Comparison of ENCODE assay signal across 27 mouse cellular contexts in the genomic region with DNA sequence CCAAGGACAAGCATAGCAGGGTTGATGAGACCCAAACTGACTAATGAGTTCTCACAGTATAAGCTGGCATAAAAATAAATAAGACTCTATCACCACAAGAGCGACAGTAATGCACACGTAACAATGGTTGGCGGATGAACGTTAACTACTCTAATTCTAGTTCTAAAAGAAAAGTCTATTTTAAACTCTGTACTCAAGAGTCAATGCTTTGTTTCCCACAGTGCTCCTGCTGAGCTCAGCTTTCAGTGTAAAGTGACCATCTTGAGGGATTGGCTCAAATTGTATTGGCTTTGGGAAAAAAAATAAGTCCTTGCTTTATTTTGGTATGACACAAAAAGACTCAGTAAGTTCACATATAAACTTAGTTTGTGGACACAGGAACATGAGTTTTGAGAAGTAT. TPM values are rescaled to one million over a fixed set of nuclear protein-coding genes. Genes with fewer than 3 reads are reported as not detected.
"Had no signal": no experiment of that assay in that cellular context is flagged by ENCODE, and none has a peak within 500 bp of the region (broad histone marks: within the 10 kb centered on the region; RNA-seq: fewer than 3 reads in every experiment).

No protein-coding gene starts in this region.

- DNase-seq: left cerebral cortex, postnatal 4 days; liver; liver, embryonic 13.5 days; liver, postnatal 0 days; lung, adult 18-20 months; lung, adult 2 months; lung, embryonic 14.5 days; lung, postnatal 10 days; lung, postnatal 14 days; lung, postnatal 36 days; lung, postnatal 4 days; midbrain, embryonic 14.5 days had no signal

- ATAC-seq: liver, embryonic 12.5 days; liver, postnatal 0 days; lung, postnatal 0 days; midbrain, embryonic 13.5 days; midbrain, embryonic 15.5 days; midbrain, embryonic 16.5 days had no signal

RNA-seq across cellular contexts. Expression of a gene that starts 29.5 kb away (rescaled TPM):
- total RNA-seq: left cerebral cortex, adult 2 months; left cerebral cortex, adult 8-10 months; left cerebral cortex, postnatal 10 days; left cerebral cortex, postnatal 25 days; left cerebral cortex, postnatal 36 days; left cerebral cortex, postnatal 4 days; liver, adult 2 months; megakaryocyte progenitor cell, adult 5-6 weeks; megakaryocyte, adult 5-6 weeks; midbrain, postnatal 0 days; monocyte, adult 5-6 weeks had no signal
